Mouse (Mus musculus) forebrain, postnatal 0 days (tissue): ENCODE data around the gene Kmt2d. TPM values are rescaled to one million over a fixed set of nuclear protein-coding genes. Genes with fewer than 3 reads are reported as not detected.

Source experiments
- ATAC-seq: fragments of 200-750 bp; cut with Nextera tagmentation; 2 replicates; pipeline ENCODE4 v1.8.0; 2017; ENCODE audit warnings: mild to moderate bottlenecking, moderate library complexity
- DNase-seq: peaks from one replicate; pipeline ENCODE4 v3.0.0-alpha.2; 2015
- H3K27ac ChIP-seq: fragments of 300-500 bp; sonication (generic); 2 replicates; pipeline ENCODE4 v1.5.1; 2014; ENCODE audit warnings: low read depth, mild to moderate bottlenecking, antibody characterized with exemption, low read length, moderate library complexity, mixed read lengths
- H3K27me3 ChIP-seq: fragments of 300-500 bp; sonication (generic); 2 replicates; pipeline ENCODE4 v1.6.1; 2014; ENCODE audit warnings: mild to moderate bottlenecking, low read length, mixed read lengths; ENCODE audit not compliant: insufficient read depth
- H3K36me3 ChIP-seq: fragments of 300-500 bp; sonication (generic); 2 replicates; pipeline ENCODE4 v1.6.1; 2014; ENCODE audit warnings: mild to moderate bottlenecking, moderate library complexity; ENCODE audit not compliant: insufficient read depth
- H3K4me1 ChIP-seq: fragments of 300-500 bp; sonication (generic); 2 replicates; pipeline ENCODE4 v1.6.1; 2014; ENCODE audit warnings: antibody characterized with exemption; ENCODE audit not compliant: insufficient read depth
- H3K4me2 ChIP-seq: fragments of 300-500 bp; sonication (generic); 2 replicates; pipeline ENCODE4 v1.6.1; 2014; ENCODE audit warnings: low read depth, mild to moderate bottlenecking, moderate library complexity
- H3K4me3 ChIP-seq: fragments of 300-500 bp; sonication (generic); 2 replicates; pipeline ENCODE4 v1.5.1; 2014; ENCODE audit warnings: low read depth, low read length, mixed read lengths
- H3K9ac ChIP-seq: fragments of 300-500 bp; sonication (generic); 2 replicates; pipeline ENCODE4 v1.6.1; 2014; ENCODE audit warnings: mild to moderate bottlenecking
- H3K9me3 ChIP-seq: fragments of 300-500 bp; sonication (generic); 2 replicates; pipeline ENCODE4 v1.6.1; 2016; ENCODE audit warnings: low read length
- CTCF ChIP-seq: sonication (generic); IDR thresholded peaks from 2 replicates; pipeline ENCODE4 v1.5.1; 2016; ENCODE audit warnings: antibody characterized with exemption, control low read depth, low read depth
- WGBS: fragments of 180-500 bp; shearing (Covaris S2); extraction: QIAGEN DNeasy Blood & Tissue Kit; methylation state at CpG from one replicate; pipeline ENCODE4 v1.1.7; 2014; 5-methylcytosine and 5-hydroxymethylcytosine counted together
- polyA plus RNA-seq: library from polyadenylated mRNA; unstranded; fragments of >200 nt; fragmentation: Nextera tagmentation; extraction: Ambion mirVana; gene quantifications from 2 replicates; pipeline ENCODE4 v1.2.1, GENCODE M21; 2015
- total RNA-seq: library from RNA; depleted of rRNA; stranded (reverse); fragments of >200 nt; gene quantifications from 2 replicates; pipeline ENCODE4 v1.2.3, GENCODE M21; 2014

Gene Kmt2d
- total and polyA plus RNA-seq, 2 experiments from 2014 or later = 6.2 to 25.8 TPM

GRCm38 (mm10) chr15:98886667-98887387 is 15.8 kb upstream of the Kmt2d start:
- H3K9ac ChIP-seq = no peak overlapping the region
- DNase-seq (no peak), ATAC-seq (no peak)
- H3K9me3 ChIP-seq = no peaks in the 10 kb centered on the region
- H3K27me3 ChIP-seq = 0 out of 2 replicates have a peak, but pooled peaks cover 6% of the 10 kb centered on the region
- no peak for TF ChIP-seq CTCF
- no peaks in the 10 kb centered on the region for H3K36me3 ChIP-seq
- H3K27ac ChIP-seq = no peak overlapping the region
- H3K4me2 ChIP-seq = no peak overlapping the region
- no peak overlapping the region for H3K4me3 ChIP-seq
- no peaks in the 10 kb centered on the region for H3K4me1 ChIP-seq
- WGBS = 60% methylated on average over 8 of the region's 8 CpGs

- Histone ChIP-seq H3K9ac (no peak overlapping the region), H3K4me3 (no peak overlapping the region), H3K4me2 (no peak overlapping the region), H3K27me3 (no peaks in the 10 kb centered on the region), H3K4me1 (peaks cover 7% of the 10 kb centered on the region; the same call in 1 of the 2 replicates), H3K9me3 (no peaks in the 10 kb centered on the region), H3K27ac (no peak overlapping the region), H3K36me3 (no peaks in the 10 kb centered on the region)
- ATAC-seq = no peak
- WGBS = 75% methylated on average over 1 of the region's 1 CpGs
- no peak for DNase-seq
- TF ChIP-seq CTCF = no peak
Observed at GRCm38 (mm10) chr15:98884106-98884505, 13.1 kb upstream of the Kmt2d start.

GRCm38 (mm10) chr15:98883661-98884060 is 12.7 kb upstream of the Kmt2d start:
- DNase-seq (no peak), ATAC-seq (no peak)
- Histone ChIP-seq H3K4me2 (no peak overlapping the region), H3K36me3 (no peaks in the 10 kb centered on the region), H3K4me1 (peaks cover 7% of the 10 kb centered on the region; the same call in 1 of the 2 replicates), H3K9ac (no peak overlapping the region), H3K9me3 (no peaks in the 10 kb centered on the region), H3K27ac (no peak overlapping the region), H3K4me3 (no peak overlapping the region), H3K27me3 (no peaks in the 10 kb centered on the region)
- no peak for TF ChIP-seq CTCF

- H3K4me2 ChIP-seq = peak overlapping the region; percentile 72
- H3K4me3 ChIP-seq = peak overlapping the region; percentile 72
- DNase-seq (no peak), ATAC-seq (peak; percentile 3; the same call in 1 of the 2 replicates)
- peak overlapping the region; percentile 87 for H3K27ac ChIP-seq
- peaks cover 7% of the 10 kb centered on the region; the same call in 1 of the 2 replicates for H3K4me1 ChIP-seq
- H3K27me3 ChIP-seq = no peaks in the 10 kb centered on the region
- H3K9ac ChIP-seq = peak overlapping the region; percentile 74; the same call in 1 of the 2 replicates
- TF ChIP-seq CTCF = no peak
- peaks cover 4% of the 10 kb centered on the region; the same call in 1 of the 2 replicates for H3K36me3 ChIP-seq
- H3K9me3 ChIP-seq = no peaks in the 10 kb centered on the region
- WGBS = 4% methylated on average over 5 of the region's 5 CpGs
Observed at GRCm38 (mm10) chr15:98881656-98882008, 10.6 kb upstream of the Kmt2d start.

GRCm38 (mm10) chr15:98880978-98881655 is 10.1 kb upstream of the Kmt2d start:
- H3K9ac ChIP-seq = peak overlapping the region; percentile 74
- DNase-seq (peak; percentile 95), ATAC-seq (peak; percentile 98)
- H3K4me1 ChIP-seq = peaks cover 7% of the 10 kb centered on the region; the same call in 1 of the 2 replicates
- no peaks in the 10 kb centered on the region for H3K9me3 ChIP-seq
- H3K27me3 ChIP-seq = no peaks in the 10 kb centered on the region
- peaks cover 8% of the 10 kb centered on the region; the same call in 1 of the 2 replicates for H3K36me3 ChIP-seq
- under 1% methylated on average over 48 of the region's 48 CpGs for WGBS
- H3K27ac ChIP-seq = peak overlapping the region; percentile 87
- peak overlapping the region; percentile 72 for H3K4me3 ChIP-seq
- peak overlapping the region; percentile 72 for H3K4me2 ChIP-seq
- peak; percentile 60 for TF ChIP-seq CTCF

GRCm38 (mm10) chr15:98877331-98877730 is 6.3 kb upstream of the Kmt2d start:
- ATAC-seq = no peak

More at GRCm38 (mm10) chr15:98877331-98877730, 6.3 kb upstream of the Kmt2d start:
- H3K27me3 ChIP-seq = no peaks in the 10 kb centered on the region
- H3K9me3 ChIP-seq = no peaks in the 10 kb centered on the region
- no peak overlapping the region for H3K4me2 ChIP-seq
- H3K9ac ChIP-seq = no peak overlapping the region
- 17% methylated on average over 3 of the region's 3 CpGs for WGBS
- H3K36me3 ChIP-seq = peaks cover 8% of the 10 kb centered on the region; the same call in 1 of the 2 replicates
- peaks cover 7% of the 10 kb centered on the region; the same call in 1 of the 2 replicates for H3K4me1 ChIP-seq
- H3K4me3 ChIP-seq = no peak overlapping the region
- DNase-seq = peak; percentile 81
- H3K27ac ChIP-seq = no peak overlapping the region
- peak; percentile 88 for TF ChIP-seq CTCF
